Mouse (Mus musculus): ENCODE data around the gene Slc37a1. TPM values are rescaled to one million over a fixed set of nuclear protein-coding genes. Genes with fewer than 3 reads are reported as not detected.

Slc37a1 gene
- total RNA-seq, 2 experiments from 2014 or later = 7.0 to 9.8 TPM

DNA sequence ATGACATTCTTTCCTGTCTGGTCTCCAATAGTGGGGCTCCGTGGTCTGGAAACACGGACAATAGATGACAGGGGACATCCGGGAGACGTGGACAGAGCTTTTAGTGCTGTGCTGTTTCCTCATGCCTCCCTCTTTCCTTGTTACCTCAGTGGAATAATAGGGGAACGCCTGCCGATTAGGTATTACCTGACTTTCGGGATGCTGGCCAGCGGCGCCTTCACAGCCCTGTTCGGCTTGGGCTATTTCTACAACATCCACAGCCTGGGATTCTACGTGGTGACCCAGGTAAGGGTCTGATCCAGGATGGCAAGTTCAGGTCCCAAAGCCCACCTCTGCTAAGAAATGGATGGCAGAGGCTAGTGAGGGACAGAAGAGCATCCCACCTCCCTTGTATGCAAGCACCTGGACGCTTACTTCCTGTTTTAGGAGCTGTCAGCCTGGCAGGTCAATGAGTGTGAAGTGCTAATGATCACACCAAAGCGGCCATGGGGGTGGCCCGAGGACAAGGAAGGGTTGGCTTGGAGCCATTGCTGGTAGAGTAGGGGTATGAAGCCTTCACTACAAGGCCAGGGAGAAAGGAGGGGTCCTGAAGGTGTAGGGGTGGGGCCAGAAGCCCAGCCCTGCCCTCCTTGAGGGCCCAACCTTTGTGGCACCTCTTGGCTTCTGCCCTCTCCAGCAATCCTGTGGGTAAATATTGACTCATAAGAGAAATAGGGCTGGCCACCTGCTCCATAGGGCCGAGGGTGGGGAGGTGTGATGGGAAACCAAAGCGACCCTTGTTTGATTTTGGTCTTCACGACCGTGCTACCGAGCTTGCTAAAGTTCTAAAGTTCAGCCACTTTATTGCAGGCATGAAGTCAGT lies 32.5 kb downstream of the Slc37a1 start:
- no peak for DNase-seq

DNA sequence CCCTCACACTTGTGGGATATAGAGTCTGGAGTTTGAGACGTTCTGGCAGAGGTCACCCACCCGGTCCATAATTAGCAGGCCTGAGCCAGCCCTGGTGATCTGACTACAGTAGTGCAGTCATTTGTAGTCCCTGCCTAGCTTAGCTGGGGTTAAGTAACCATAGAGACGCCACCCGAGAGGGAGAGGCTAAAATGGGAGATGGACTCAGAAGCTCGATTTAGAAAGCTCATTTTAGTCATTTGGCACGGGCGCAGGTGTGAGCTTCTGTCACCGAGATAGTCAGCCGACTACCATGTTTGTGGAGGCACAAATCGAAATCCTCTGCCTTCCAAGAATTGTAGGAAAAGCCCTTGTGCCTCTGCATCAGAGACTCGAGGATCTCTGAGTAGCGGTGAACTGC lies 34.8 kb downstream of the Slc37a1 start:
- no peak for DNase-seq

DNA sequence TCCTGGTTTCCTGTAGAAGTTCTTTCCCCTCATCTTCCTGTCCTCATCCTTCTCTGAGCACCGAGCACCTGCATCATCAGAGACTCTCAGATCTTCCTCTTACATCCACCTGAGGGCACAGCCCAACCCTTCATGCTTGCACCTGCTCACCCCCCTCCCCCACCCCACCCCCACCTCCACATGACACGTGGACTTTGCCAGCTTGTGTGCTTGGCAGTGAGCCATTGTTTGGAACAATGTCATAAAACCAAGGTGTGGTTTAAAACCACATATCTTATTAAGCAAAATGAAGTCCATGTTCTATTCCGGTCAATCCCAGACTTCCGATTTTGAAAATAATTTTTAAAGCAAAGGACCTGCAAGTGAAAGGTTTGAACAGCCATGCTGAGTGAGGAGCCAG lies 35.9 kb downstream of the Slc37a1 start:
- DNase-seq = no peak

DNA sequence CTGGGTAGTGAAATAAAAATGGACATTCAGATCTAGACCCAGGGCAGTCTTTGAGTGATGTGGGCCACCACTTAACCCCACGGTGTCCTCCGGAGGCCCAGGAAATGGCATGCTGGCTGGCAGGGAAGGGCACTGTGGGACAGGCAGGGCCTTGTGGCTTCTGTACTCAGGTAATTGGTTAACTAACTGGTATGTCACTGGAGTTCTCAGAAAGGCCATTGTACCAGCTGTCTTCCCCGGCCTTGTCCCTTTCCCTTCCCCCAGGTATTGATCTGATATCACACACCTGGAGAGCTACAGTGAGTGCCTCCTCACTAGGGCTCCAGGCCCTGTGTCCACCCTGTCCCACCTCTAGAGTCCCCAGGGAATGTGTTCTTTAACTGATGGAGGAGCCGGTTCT lies 36.8 kb downstream of the Slc37a1 start:
- DNase-seq = no peak

DNA sequence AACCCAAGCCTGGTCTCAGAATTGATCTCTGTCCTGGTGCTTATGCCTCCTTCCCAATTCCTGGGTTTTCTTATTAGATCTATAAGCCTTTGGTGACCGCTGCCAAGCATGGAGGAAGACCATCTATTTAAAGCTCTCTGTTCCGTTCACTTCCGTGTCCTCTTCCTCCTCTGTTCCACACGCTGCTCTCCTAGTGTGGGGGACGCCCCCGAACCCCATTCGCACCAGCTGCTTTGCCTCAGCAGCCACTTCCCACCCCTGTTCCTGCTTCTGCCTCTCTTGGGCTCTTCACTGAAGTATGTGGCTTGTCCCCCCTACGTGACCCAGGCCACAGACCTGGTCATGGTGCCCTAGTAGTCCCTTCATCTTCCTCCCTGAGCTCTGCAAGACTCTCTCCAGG lies 37.6 kb downstream of the Slc37a1 start:
- no peak for DNase-seq

DNA sequence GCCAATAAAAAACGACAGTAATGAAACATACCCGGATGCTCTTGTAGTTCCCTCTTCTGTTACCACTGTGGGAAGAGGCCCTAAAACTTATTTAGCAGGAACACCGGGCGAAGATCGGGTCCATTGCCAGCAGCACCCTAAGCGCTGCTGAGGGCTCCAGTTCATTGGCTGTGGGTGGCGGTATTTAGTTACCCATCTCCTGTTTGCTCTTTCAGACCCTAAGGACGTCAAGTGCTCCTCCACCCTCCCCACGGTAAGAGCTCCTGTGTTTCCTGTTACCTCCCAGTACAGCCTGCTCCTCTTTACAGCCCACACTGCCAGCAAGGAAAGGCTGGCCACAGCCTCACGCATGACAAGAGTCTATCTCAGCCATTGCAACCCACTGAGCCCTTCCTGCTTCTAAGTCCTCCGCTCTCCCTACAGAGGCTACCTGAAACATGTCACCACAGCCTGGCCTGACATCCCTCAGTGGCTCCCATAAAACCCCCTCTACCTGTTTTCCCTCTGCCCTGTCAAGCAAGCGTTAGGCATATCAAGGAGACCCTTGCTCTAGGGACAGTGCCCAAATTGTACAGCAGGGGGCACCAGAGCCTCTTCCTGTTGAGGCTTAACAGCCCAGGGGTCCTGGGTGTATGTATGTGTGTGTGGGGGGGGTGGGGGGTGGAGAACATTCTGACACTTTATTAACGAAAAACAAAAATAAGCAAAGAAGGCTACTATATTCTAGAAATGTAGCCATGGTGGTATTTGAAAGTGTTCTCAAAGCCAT lies 39.0 kb downstream of the Slc37a1 start:
- DNase-seq = no peak

DNA sequence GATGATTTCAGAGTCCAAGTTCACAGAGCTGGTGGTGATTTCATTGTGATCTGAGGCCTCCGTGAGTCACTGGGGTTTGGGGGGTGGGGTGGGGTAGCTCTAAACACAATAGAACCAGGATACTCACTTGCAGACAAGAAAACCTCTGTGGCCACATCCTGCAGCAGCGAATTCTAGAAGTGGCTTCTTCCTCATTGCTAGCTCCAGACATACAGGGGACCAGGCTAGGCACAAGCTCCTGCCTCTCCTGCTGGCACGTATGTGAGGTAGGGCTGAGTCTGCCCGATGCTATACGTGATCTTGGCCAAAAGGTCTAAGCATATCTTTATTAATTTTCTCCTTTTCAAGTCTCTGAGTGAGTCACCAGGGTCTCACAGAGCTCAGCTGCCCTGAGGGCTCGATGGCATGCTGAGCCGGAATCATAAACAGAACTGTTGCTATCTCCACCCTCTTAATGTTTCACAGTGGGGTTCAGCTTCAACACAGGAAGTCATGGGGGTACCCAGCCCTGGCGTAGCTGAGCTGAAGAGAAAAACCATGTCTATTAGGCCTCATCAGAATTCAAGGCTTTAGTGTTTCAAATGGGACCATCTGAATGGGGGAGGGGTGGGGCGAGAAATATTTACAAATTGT lies 39.7 kb downstream of the Slc37a1 start:
- DNase-seq = no peak

DNA sequence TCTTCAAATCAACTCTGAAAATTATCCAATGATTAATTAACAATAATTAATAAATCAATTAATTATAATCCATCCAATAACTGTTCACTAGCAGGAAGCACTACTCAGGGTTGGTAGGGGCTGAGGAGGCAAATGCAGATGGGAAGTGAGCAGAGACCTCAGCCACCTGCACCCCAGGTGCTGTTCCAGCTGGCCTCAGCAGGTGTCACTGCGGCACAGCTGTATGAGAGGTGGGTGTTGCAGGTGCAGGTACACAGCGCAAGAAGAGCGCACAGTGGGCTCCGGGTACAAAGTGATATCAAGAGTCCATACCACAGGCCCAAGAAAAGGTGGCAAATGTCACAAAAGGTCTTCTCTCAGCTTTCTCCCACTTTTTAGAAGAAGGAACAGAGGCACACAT lies 41.9 kb downstream of the Slc37a1 start:
- DNase-seq = no peak

DNA sequence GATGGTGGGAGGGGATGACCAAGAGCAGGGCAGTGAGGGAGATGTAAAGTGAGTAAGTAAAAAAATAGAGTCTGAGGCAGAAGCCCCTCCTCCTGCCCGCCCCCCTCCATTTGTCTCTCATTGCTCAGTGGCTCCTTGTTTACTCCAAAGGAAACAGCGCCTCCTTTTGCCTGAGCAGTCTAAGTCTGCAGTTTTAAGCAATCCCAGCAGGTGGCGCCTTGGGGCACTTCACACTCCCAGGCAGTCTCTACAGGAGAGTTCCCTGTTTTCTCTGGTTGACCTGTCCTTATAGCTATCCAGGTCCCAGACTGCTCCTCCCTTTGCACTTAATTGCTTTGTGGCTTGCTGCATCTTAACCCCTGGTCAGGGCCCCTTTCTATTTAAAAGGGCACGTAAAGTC lies 44.0 kb downstream of the Slc37a1 start:
- peak; percentile 61 to 70 for DNase-seq

DNA sequence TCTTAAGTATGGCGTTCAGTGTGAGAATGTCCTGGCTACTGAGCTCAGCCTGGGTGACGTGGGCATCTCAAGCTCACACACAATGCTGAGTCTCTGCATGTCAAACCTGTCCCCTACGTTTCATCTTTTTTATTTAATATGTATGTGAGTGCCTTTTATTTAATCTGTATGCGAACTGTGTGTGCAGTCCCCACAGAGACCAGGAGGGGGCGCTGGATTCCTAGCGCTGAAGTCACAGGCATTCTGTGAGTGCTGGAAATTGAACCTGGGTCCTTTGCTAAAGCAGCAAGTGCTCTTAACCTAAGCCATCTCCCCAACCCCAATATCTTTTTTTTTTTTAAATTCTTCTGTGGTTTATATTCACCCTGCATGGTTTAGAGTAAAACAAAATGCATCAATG lies 44.7 kb downstream of the Slc37a1 start:
- DNase-seq = no peak

DNA sequence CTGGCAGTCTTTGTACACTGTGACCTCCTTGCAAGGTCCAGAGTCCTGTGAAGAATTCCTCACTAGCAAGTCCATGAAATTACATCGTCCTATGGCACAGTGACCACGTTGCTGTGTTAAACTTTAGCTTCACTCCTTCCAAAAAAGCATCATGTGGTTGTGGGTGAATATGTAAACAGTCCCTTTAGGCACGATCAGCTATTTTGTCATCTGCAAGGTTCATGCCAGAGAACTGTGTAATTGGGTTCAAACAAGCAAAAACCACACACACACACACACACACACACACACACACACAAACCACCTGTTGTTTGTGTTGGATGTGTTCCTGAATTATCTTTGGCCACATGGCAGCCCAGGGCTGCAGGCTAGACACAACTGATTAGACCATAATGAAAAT lies 45.3 kb downstream of the Slc37a1 start:
- DNase-seq = no peak

DNA sequence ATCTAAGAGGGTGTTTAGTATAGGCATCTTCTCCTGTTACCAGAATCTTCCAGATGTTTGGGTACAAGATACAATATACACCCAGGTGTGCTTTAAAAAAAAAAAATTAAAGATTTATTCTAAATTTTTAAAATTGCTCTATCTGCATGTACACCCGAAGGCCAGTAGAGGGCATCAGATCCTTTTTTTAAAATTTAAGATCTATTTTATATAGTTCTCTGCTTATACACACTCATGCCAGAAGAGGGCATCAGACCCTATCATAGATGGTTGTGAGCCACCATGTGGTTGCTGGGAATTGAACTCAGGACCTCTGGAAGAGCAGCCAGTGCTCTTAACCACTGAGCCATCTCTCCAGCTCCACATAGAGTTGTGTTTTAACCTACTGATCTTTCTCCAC lies 45.7 kb downstream of the Slc37a1 start:
- DNase-seq = no peak

DNA sequence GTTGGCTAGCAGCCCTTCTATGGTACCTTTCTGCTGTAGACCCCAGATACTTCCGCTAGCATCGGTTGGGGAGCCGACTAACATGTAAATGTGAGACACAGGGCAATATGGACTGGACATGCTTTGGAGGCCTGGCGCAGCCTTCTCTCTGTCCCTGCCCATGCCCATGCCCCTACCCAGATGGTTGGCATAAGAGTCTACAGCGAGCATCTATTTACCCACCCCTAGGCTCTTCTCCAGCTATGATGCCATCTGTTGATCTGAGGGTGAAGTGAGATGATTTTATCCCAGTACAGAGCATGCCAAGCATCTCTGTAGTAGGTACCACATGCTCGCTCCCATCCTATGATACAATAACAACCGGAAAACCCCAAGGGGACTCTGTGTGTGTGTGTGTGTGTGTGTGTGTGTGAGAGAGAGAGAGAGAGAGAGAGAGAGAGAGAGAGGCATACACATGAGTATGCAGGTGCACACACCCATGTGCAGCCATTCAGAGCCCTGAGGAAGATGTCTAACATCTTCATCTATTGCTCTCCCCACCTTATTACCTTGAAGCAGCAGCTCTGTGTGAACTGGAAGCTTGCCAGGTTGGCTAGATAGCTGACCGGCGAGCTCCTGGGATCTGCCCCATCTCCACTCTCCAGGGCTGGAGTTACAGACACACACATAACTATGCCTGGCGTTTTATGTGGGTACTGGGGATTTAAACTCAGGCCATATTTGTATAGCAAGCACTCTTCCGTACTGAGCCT lies 48.1 kb downstream of the Slc37a1 start:
- DNase-seq = no peak

DNA sequence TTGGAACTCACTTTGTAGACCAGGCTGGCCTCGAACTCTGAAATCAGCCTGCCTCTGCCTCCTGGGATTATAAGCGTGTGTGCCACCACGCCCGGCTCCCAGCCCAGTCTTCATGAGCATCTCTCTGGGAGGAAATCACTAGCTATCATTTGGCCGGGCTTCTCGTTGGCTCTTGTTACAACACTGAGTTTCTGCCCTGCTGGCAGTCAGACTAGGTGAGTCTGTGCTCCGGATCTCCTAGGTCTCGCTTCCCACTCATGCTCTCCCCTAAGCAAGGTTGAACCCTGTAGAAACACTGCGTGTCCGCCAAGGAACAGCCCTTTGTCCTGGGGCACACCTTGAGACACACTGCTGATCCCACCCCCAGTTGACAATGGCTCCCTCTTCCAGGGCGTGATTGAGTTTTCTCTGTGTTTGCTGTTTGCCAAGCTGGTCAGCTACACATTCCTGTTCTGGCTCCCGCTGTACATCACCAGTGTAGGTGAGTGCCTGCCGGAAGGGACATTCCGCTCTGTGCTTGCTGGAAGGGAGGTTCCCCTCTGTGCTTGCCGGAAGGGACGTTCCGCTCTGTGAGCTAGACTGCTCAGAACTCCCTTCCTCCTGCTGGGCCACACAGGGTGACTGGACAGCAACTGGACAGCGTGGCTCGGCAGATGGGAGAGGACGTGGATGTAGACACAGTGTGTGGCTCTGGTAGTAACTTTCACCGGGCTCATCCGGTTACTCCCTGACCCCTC lies 48.9 kb downstream of the Slc37a1 start:
- DNase-seq = no peak

DNA sequence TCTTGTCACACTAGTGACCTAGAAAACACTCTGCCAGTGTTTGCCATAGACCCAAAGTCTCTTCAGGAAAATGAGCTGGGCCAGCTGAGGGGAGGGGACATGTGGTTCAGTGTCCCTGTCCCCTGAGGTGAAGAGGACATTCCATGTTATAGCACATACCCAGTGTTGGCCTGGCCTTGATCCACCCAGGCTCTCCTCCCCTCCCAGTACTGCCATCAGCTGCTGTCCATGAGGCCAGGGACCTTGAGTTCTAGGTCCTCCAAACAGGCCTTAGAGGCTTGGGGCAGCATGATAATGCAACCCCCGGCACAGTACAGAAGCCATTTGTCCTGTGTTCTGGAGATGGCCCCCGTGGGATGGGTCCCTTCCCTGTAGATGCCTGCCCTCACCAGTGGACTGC lies 53.2 kb downstream of the Slc37a1 start:
- peak in 1 of 2 experiments; percentile 44 for DNase-seq

DNA sequence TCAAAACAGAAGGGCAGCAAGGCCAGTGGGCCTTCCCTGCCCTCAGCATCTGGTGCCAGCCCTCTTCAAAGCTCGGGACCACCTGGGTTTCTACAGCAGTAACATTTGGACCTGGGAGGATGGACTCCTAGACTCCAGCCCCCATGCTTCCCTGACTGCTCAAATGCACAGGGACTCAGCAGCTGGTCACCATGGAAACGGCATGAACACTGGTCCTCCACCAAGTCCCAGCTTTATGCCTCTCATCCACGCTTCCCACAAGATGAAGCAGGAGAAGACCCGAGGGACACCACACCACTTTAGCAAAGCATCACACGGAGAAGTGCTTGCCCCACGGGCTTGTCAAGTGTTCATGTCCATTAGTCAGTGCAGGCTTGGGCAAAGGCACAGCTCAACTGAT lies 55.6 kb downstream of the Slc37a1 start:
- DNase-seq = no peak

DNA sequence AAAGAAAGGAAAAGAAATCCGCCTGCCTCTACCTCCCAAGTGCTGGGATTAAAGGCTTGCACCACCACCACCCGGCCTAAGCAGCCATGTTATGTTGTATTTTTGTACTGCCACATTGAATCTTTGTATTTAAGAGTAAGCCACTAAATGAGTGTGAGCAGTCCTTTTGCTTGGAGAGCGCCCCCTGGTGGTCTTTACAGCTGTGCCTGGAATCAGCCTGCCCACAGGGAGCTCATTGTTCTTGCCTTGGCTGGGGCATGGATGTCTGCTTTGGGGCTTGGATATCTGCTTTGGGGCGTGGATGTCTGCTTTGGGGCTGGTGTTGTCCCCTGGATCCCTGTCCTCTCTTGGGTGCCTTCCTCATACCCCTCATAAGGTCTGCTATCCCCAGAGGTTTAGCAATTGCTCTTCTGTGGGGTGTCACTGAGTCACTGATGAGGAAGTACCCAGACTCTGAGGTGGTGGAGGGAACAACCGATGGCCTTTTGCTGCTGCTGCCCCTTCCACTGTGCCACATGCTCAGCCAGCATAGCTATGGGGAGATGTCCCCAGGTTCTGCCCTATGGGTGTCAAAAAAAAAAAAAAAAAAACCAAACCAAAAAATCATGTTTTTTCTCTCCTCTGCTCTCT lies 57.7 kb downstream of the Slc37a1 start:
- peak; percentile 82 to 89 for DNase-seq

DNA sequence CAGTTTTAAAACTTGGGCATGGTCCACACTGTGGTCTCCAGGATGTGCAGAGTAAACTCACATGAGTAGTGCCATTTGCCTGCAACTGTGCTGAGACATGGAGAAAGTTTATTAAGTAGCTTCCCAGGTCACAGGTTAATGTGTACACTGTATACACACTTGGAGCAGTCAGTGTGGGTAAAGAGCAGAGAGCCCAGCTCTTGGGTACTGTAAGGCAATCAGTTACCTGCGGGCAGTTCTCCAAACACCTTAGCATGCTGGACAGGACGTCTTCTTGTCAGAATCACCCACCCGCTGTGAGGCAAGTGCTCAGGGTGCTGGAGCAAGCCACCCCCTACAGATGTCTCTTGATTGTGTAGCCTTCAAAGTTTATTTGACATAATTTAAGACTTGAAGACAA lies 58.2 kb downstream of the Slc37a1 start:
- DNase-seq = no peak

DNA sequence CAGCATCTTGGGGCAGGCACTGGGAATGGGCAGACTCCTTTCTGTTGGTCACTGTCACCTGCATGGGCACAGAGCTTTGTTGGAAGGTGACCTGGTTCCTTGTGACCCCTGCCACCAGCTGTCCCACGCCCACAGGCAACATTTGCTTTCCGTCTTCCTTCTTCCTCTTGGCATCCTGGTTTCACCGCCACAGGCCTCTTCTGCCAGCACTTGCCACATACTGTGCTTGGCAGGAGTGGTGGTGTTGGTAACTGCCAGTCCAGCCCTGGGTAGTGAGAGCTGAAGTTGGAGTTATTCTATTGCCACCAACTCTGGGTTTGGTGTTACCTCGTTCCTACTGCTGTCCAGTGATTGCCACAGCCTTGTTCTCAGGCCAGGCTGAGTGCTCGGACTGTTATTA lies 61.5 kb downstream of the Slc37a1 start:
- DNase-seq = no peak

DNA sequence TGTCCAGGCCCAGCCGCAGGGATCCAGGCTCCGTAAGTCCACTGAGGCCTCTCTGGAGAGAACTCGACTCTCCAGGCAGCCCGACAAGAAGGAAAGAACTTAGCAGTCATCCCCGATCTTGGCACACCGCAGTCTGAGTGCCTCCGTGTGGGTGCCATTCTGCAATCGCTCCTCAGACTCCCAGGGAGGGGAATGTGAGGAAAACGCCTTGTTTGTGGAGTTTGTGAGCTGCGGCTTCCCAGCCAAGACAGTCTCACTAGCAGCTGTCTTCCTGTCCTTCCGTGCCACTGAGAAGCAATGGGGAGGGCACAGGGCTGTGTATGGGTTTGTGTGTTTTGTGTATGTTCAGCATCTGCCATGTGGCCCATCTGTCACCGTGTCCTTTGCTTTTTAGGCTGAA lies 62.8 kb downstream of the Slc37a1 start:
- no peak for DNase-seq

DNA sequence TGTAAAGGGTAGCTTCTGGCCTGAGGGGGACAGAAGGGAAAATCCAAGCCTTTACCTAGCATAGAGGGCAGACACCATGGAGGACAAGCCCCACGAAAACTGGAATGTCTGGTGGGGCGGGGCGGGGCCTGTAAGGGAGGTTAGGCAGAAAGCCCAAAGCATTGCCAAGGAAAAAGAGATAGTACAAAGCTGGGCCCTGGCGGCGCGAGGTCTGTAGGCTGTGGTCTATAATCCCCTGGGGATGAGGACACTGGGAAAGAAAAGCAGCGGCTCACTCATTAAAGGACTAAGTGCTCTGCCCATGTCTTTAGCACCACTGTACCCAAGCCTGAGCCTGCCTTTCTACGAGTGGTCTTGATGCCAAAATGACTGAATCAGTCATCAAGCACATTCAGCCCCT lies 65.4 kb downstream of the Slc37a1 start:
- no peak for DNase-seq

All from adrenal gland, postnatal 36 days (tissue).